Mouse (Mus musculus) hindlimb bud, embryonic 11.5 days (tissue): ENCODE data around the gene Crebbp.

ENCODE experiments used
- DNase-seq: peaks from one replicate; pipeline ENCODE4 v3.0.0-alpha.2; 2012; ENCODE audit warnings: low read depth, low spot score; ENCODE audit errors: extremely low spot score

The Crebbp gene

GRCm38 (mm10) chr16:4052601-4053000 lies 161.2 kb downstream of the Crebbp start:
- DNase-seq = no peak

- no peak for DNase-seq
These were observed 168.3 kb downstream of the Crebbp start for GRCm38 (mm10) chr16:4045524-4045923.

GRCm38 (mm10) chr16:4044093-4044492 lies 169.7 kb downstream of the Crebbp start:
- DNase-seq = no peak

GRCm38 (mm10) chr16:4041646-4042045 lies 172.2 kb downstream of the Crebbp start:
- DNase-seq = no peak

- no peak for DNase-seq
These were observed 173.6 kb downstream of the Crebbp start for GRCm38 (mm10) chr16:4040206-4040605.

GRCm38 (mm10) chr16:4037690-4038089 lies 176.1 kb downstream of the Crebbp start:
- no peak for DNase-seq

- DNase-seq = no peak
These were observed 177.0 kb downstream of the Crebbp start, which contains the start of gene Dnase1 for GRCm38 (mm10) chr16:4036807-4037206. Gene Dnase1, plus strand, starts transcription at chr16:4036942.

- no peak for DNase-seq
These were observed 178.2 kb downstream of the Crebbp start for GRCm38 (mm10) chr16:4035575-4035974.

- no peak for DNase-seq
These were observed 179.3 kb downstream of the Crebbp start for GRCm38 (mm10) chr16:4034476-4034875.

- no peak for DNase-seq
These were observed 179.8 kb downstream of the Crebbp start for GRCm38 (mm10) chr16:4033971-4034370.

- no peak for DNase-seq
These were observed 181.5 kb downstream of the Crebbp start for GRCm38 (mm10) chr16:4032341-4032748.

- DNase-seq = no peak
These were observed 182.1 kb downstream of the Crebbp start for GRCm38 (mm10) chr16:4031441-4032274.
